Mouse (Mus musculus) midbrain, embryonic 10.5 days (tissue): ENCODE data around the gene Slc11a1. TPM values are rescaled to one million over a fixed set of nuclear protein-coding genes. Genes with fewer than 3 reads are reported as not detected.
"Not testable (repeated sequence)": the region's sequence is repeated elsewhere in the genome, so short reads cannot be mapped to it uniquely, and the experiment has no call there.

Experiments
- DNase-seq: peaks from one replicate; pipeline ENCODE4 v3.0.0-alpha.2; 2017; ENCODE audit warnings: low spot score
- H3K27ac ChIP-seq: fragments of 300-500 bp; sonication (generic); replicated peaks from 2 replicates; pipeline ENCODE4 v1.5.1; 2016; ENCODE audit warnings: mild to moderate bottlenecking
- H3K27me3 ChIP-seq: fragments of 300-500 bp; sonication (generic); 2 replicates; pipeline ENCODE4 v1.6.1; 2016; ENCODE audit warnings: low read depth, mild to moderate bottlenecking; ENCODE audit not compliant: poor library complexity, severe bottlenecking
- H3K36me3 ChIP-seq: fragments of 300-500 bp; sonication (generic); 2 replicates; pipeline ENCODE4 v1.6.1; 2016; ENCODE audit warnings: mild to moderate bottlenecking, moderate library complexity
- H3K4me1 ChIP-seq: fragments of 300-500 bp; sonication (generic); 2 replicates; pipeline ENCODE4 v1.6.1; 2016
- H3K4me3 ChIP-seq: fragments of 300-500 bp; sonication (generic); 2 replicates; pipeline ENCODE4 v1.5.1; 2016; ENCODE audit warnings: mild to moderate bottlenecking, moderate library complexity
- H3K9me3 ChIP-seq: fragments of 300-500 bp; sonication (generic); replicated peaks from 2 replicates; pipeline ENCODE4 v1.6.1; 2016; ENCODE audit warnings: mild to moderate bottlenecking
- WGBS: fragments of 180-500 bp; shearing (Covaris S2); methylation state at CpG from one replicate; pipeline ENCODE4 v1.1.7; 2016; 5-methylcytosine and 5-hydroxymethylcytosine counted together
- polyA plus RNA-seq: library from polyadenylated mRNA; unstranded; fragments of >200 nt; fragmentation: Nextera tagmentation; extraction: Ambion mirVana; gene quantifications from 2 replicates; pipeline ENCODE4 v1.2.1, GENCODE M21; 2016

Gene Slc11a1
- polyA plus RNA-seq, 1 experiment from 2014 or later: 1.4 TPM

GRCm38 (mm10) chr1:74339917-74340316, 35.1 kb upstream of the Slc11a1 start:
- no peak overlapping the region for H3K27ac ChIP-seq
- WGBS: 92% methylated on average over 9 of the region's 9 CpGs

DNA sequence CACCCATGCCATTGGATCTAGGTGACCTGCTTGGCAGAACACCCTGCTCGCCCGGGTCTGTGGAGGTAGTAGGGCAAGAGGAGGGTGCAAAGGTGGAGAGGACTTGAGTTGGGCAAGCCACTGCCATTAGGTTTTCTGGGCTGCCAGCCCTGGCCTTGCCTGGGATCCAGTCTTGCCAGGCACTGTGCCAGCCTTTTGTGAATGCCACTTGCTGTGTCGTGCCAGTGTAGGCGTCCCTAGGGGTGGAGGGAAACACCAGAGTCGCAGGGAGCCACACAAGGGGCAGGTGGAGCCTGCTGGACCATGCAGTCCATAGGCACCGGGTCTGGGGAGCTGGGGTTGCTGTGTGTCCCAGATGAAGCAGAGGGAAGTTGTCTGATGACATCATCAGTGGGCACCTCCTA, 34.6 kb upstream of the Slc11a1 start:
- Histone ChIP-seq H3K9me3 (no peaks in the 10 kb centered on the region), H3K36me3 (no peaks in the 10 kb centered on the region; the same call in 1 of the 2 replicates), H3K4me1 (peaks cover 21% of the 10 kb centered on the region), H3K27ac (no peak overlapping the region), H3K27me3 (no peaks in the 10 kb centered on the region), H3K4me3 (no peak overlapping the region)
- 95% methylated on average over 6 of the region's 6 CpGs for WGBS
- no peak for DNase-seq

More at GRCm38 (mm10) chr1:74339917-74340316, 35.1 kb upstream of the Slc11a1 start:
- Histone ChIP-seq H3K9me3 (no peaks in the 10 kb centered on the region), H3K4me1 (peaks cover 25% of the 10 kb centered on the region), H3K27me3 (no peaks in the 10 kb centered on the region), H3K4me3 (no peak overlapping the region), H3K36me3 (no peaks in the 10 kb centered on the region; the same call in 1 of the 2 replicates)
- no peak for DNase-seq

GRCm38 (mm10) chr1:74340992-74341391, 34.0 kb upstream of the Slc11a1 start:
- peaks cover 16% of the 10 kb centered on the region for H3K4me1 ChIP-seq
- H3K36me3 ChIP-seq, H3K27ac ChIP-seq, DNase-seq, H3K9me3 ChIP-seq, H3K27me3 ChIP-seq, H3K4me3 ChIP-seq: not testable (repeated sequence)
- 93% methylated on average over 4 of the region's 4 CpGs for WGBS

- Histone ChIP-seq H3K4me1 (peaks cover 16% of the 10 kb centered on the region), H3K4me3 (no peak overlapping the region), H3K27me3 (no peaks in the 10 kb centered on the region), H3K36me3 (no peaks in the 10 kb centered on the region; the same call in 1 of the 2 replicates), H3K27ac (no peak overlapping the region), H3K9me3 (no peaks in the 10 kb centered on the region)
- DNase-seq: no peak
- 93% methylated on average over 7 of the region's 7 CpGs for WGBS
These were observed 33.1 kb upstream of the Slc11a1 start for GRCm38 (mm10) chr1:74341898-74342297.

DNA sequence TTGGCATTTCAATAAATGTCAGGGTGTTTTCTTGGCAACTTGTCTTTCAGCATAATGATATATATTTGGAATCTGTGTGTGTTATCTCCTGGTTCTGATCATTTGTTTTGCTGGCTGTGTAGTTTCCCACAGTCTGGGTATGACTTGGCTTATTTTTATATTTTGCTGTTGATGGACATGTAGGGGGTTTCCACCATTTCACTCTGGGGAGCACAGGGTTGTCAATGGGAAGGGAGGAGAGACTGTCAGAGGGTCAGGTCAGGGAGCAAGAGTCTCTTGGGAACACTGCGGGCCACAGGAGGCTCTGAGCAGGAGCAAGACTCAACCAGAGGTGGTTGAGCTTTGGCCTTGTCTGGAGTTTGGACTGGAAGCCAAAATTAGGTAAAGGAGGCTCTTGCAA, 32.7 kb upstream of the Slc11a1 start:
- Histone ChIP-seq H3K9me3 (no peaks in the 10 kb centered on the region), H3K4me3 (no peak overlapping the region), H3K27ac (no peak overlapping the region), H3K36me3 (no peaks in the 10 kb centered on the region; the same call in 1 of the 2 replicates), H3K27me3 (no peaks in the 10 kb centered on the region), H3K4me1 (peaks cover 16% of the 10 kb centered on the region)
- no peak for DNase-seq
- WGBS: 93% methylated on average over 1 of the region's 1 CpGs

DNA sequence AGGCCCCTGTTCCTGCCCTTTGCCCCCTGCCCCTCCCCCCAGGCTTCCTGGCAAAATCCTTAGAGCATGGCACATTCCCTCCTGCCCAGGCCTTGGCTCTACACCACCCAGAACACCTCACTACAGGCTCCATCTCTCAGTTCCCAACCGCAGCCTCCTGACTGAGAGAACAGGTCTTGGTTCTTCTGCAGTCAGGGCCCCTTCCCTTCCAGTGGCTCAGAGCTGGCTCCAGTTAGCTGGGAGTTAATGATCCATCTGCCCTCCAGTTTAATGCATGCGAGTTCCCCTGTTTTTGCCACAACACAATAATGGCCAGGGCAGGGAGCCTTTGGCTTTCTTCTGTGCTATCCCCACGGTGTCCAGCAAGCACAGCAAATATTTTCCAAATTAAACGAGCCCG, 31.8 kb upstream of the Slc11a1 start:
- 0 out of 2 replicates have a peak overlapping the region, but pooled peaks have one; percentile 49 for H3K27ac ChIP-seq
- no peak for DNase-seq

GRCm38 (mm10) chr1:74344163-74344916, 30.7 kb upstream of the Slc11a1 start:
- 83% methylated on average over 11 of the region's 11 CpGs for WGBS
- Histone ChIP-seq H3K36me3 (peaks cover 15% of the 10 kb centered on the region), H3K4me3 (no peak overlapping the region), H3K4me1 (peaks cover 7% of the 10 kb centered on the region), H3K27me3 (no peaks in the 10 kb centered on the region), H3K9me3 (no peaks in the 10 kb centered on the region), H3K27ac (no peak overlapping the region)
- DNase-seq: no peak

More for the DNA sequence above, 31.8 kb upstream of the Slc11a1 start:
- H3K4me1 ChIP-seq: peaks cover 14% of the 10 kb centered on the region
- no peak overlapping the region for H3K4me3 ChIP-seq
- 80% methylated on average over 5 of the region's 5 CpGs for WGBS
- H3K36me3 ChIP-seq: peaks cover 4% of the 10 kb centered on the region; the same call in 1 of the 2 replicates
- H3K27me3 ChIP-seq: no peaks in the 10 kb centered on the region
- H3K9me3 ChIP-seq: no peaks in the 10 kb centered on the region

GRCm38 (mm10) chr1:74351185-74351769, 23.7 kb upstream of the Slc11a1 start:
- DNase-seq: no peak
- no peaks in the 10 kb centered on the region for H3K9me3 ChIP-seq
- H3K36me3 ChIP-seq: peaks cover 52% of the 10 kb centered on the region
- H3K4me1 ChIP-seq: no peaks in the 10 kb centered on the region
- no peak overlapping the region for H3K27ac ChIP-seq
- no peak overlapping the region for H3K4me3 ChIP-seq
- WGBS: 93% methylated on average over 13 of the region's 13 CpGs
- no peaks in the 10 kb centered on the region for H3K27me3 ChIP-seq

- Histone ChIP-seq H3K4me1 (no peaks in the 10 kb centered on the region), H3K27me3 (no peaks in the 10 kb centered on the region), H3K9me3 (no peaks in the 10 kb centered on the region), H3K4me3 (no peak overlapping the region), H3K36me3 (peaks cover 51% of the 10 kb centered on the region), H3K27ac (no peak overlapping the region)
- 73% methylated on average over 5 of the region's 5 CpGs for WGBS
- DNase-seq: no peak
These were observed 22.4 kb upstream of the Slc11a1 start for GRCm38 (mm10) chr1:74352532-74353096.

GRCm38 (mm10) chr1:74353453-74354229, 21.4 kb upstream of the Slc11a1 start:
- Histone ChIP-seq H3K27ac (no peak overlapping the region), H3K4me1 (no peaks in the 10 kb centered on the region), H3K9me3 (no peaks in the 10 kb centered on the region), H3K36me3 (peaks cover 44% of the 10 kb centered on the region), H3K4me3 (no peak overlapping the region), H3K27me3 (no peaks in the 10 kb centered on the region)
- no peak for DNase-seq
- 91% methylated on average over 9 of the region's 9 CpGs for WGBS

DNA sequence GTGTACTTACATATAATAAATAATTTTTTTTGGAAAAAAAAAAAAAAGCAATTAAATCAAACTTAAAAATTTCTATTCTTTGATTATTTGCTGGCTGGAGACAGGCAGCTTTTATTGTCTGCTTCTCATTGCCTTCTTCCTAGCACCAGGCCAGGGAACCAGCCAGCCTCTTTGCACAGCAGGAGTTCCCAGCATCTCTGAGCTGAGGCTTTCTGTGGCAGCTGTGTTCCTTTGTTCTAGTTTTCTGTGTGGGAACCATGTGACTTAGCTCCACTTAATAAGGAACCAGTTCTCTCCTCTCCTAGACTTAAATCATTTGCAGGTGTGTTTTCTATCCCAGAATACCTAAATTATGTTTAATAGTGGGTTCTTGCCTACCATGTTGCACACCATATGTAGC, 17.5 kb upstream of the Slc11a1 start:
- no peak overlapping the region for H3K27ac ChIP-seq
- DNase-seq: no peak
- H3K4me3 ChIP-seq: no peak overlapping the region
- peaks cover 11% of the 10 kb centered on the region for H3K36me3 ChIP-seq
- peaks cover 6% of the 10 kb centered on the region; the same call in 1 of the 2 replicates for H3K4me1 ChIP-seq
- no peaks in the 10 kb centered on the region for H3K9me3 ChIP-seq
- H3K27me3 ChIP-seq: no peaks in the 10 kb centered on the region

GRCm38 (mm10) chr1:74359952-74360517, 15.0 kb upstream of the Slc11a1 start:
- 90% methylated on average over 5 of the region's 5 CpGs for WGBS
- H3K4me3 ChIP-seq: no peak overlapping the region
- H3K27ac ChIP-seq: no peak overlapping the region
- DNase-seq: no peak
- peaks cover 6% of the 10 kb centered on the region; the same call in 1 of the 2 replicates for H3K4me1 ChIP-seq
- no peaks in the 10 kb centered on the region for H3K36me3 ChIP-seq
- no peaks in the 10 kb centered on the region for H3K27me3 ChIP-seq
- H3K9me3 ChIP-seq: no peaks in the 10 kb centered on the region
